Mouse (Mus musculus) megakaryocyte progenitor cell, adult 5-6 weeks (primary cell): ENCODE results near the gene Ccdc50. TPM values are rescaled to one million over a fixed set of nuclear protein-coding genes. Genes with fewer than 3 reads are reported as not detected.

Source experiments
- ATAC-seq: replicated peaks from 2 replicates; pipeline ENCODE4 v1.8.0; 2016; ENCODE audit warnings: mild to moderate bottlenecking, moderate TSS enrichment, inconsistent platforms; ENCODE audit not compliant: poor library complexity
- total RNA-seq, 2 experiments: library from RNA; stranded (forward) in 1 of 2; stranded (reverse) in 1 of 2; fragments of 157-497, 149-512 nt in 1 of 2; fragments of 200-1000 nt in 1 of 2; gene quantifications; 2 replicates each; pipeline versions ENCODE4 v1.2.3 to v1.2.4; 2015 to 2017

Gene Ccdc50
- total RNA-seq, 2 experiments from 2014 or later, result 77.9 to 129 TPM

GRCm38 (mm10) chr16:27395251-27396037, 6.8 kb downstream of the Ccdc50 start:
- no peak for ATAC-seq

GRCm38 (mm10) chr16:27396951-27397350, 8.3 kb downstream of the Ccdc50 start:
- ATAC-seq, result no peak

GRCm38 (mm10) chr16:27399026-27399718, 10.5 kb downstream of the Ccdc50 start:
- ATAC-seq, result peak; percentile 52; the same call in 1 of the 2 replicates

GRCm38 (mm10) chr16:27399719-27400253, 11.1 kb downstream of the Ccdc50 start:
- no peak for ATAC-seq

GRCm38 (mm10) chr16:27401579-27401978, 12.9 kb downstream of the Ccdc50 start:
- ATAC-seq, result peak; percentile 63

- no peak for ATAC-seq
Measured at GRCm38 (mm10) chr16:27404107-27404506, 15.4 kb downstream of the Ccdc50 start.

- no peak for ATAC-seq
Measured at GRCm38 (mm10) chr16:27416937-27417584, 28.4 kb downstream of the Ccdc50 start.

- ATAC-seq, result peak; percentile 92
Measured at GRCm38 (mm10) chr16:27417632-27418031, 29.0 kb downstream of the Ccdc50 start.

- no peak for ATAC-seq
Measured at GRCm38 (mm10) chr16:27420982-27421381, 32.3 kb downstream of the Ccdc50 start.

GRCm38 (mm10) chr16:27435034-27435433, 46.4 kb downstream of the Ccdc50 start:
- ATAC-seq, result no peak

GRCm38 (mm10) chr16:27443941-27444340, 55.3 kb downstream of the Ccdc50 start:
- ATAC-seq, result peak; percentile 61; the same call in 1 of the 2 replicates

GRCm38 (mm10) chr16:27449360-27449759, 60.7 kb downstream of the Ccdc50 start:
- no peak for ATAC-seq

- ATAC-seq, result no peak
Measured at GRCm38 (mm10) chr16:27450655-27451054, 62.0 kb downstream of the Ccdc50 start.

GRCm38 (mm10) chr16:27453396-27453795, 64.7 kb downstream of the Ccdc50 start:
- ATAC-seq, result no peak

- no peak for ATAC-seq
Measured at GRCm38 (mm10) chr16:27453823-27454222, 65.2 kb downstream of the Ccdc50 start.

GRCm38 (mm10) chr16:27457273-27457672, 68.6 kb downstream of the Ccdc50 start:
- peak; percentile 99 for ATAC-seq

GRCm38 (mm10) chr16:27468731-27469130, 80.1 kb downstream of the Ccdc50 start:
- peak; percentile 68 for ATAC-seq

GRCm38 (mm10) chr16:27471389-27471788, 82.7 kb downstream of the Ccdc50 start:
- ATAC-seq, result no peak

- ATAC-seq, result no peak
Measured at GRCm38 (mm10) chr16:27483834-27484233, 95.2 kb downstream of the Ccdc50 start.
